Mouse (Mus musculus) liver, embryonic 12.5 days (tissue): ENCODE results near the gene March9. TPM values are rescaled to one million over a fixed set of nuclear protein-coding genes. Genes with fewer than 3 reads are reported as not detected.

ENCODE experiments used
- polyA plus RNA-seq: library from polyadenylated mRNA; unstranded; fragments of >200 nt; fragmentation: Nextera tagmentation; extraction: Ambion mirVana; gene quantifications from 2 replicates; pipeline ENCODE4 v1.2.1, GENCODE M21; 2016

Gene March9
- polyA plus RNA-seq, 1 experiment from 2014 or later: 0.06 TPM

Other genes with a start within 250 kb of the March9 start
- gene Atp23, start 158.8 kb downstream of the March9 start, polyA plus RNA-seq: 13.9 and 14.4 TPM in 2 replicates
- gene Ctdsp2, start 81.5 kb downstream of the March9 start, polyA plus RNA-seq: 22.2 and 24.0 TPM in 2 replicates
- gene Avil, start 59.5 kb downstream of the March9 start, polyA plus RNA-seq: 0.18 and 0.19 TPM in 2 replicates
- gene Tsfm, start 29.3 kb downstream of the March9 start, polyA plus RNA-seq: 72.3 and 75.5 TPM in 2 replicates
- gene Mettl1, start 18.8 kb downstream of the March9 start, polyA plus RNA-seq: 33.6 and 35.6 TPM in 2 replicates
- gene Eef1akmt3, start 18.7 kb downstream of the March9 start, polyA plus RNA-seq: 0.13 and 0.29 TPM in 2 replicates
- gene Cyp27b1, start 11.9 kb downstream of the March9 start, polyA plus RNA-seq: 0.05 and 0.10 TPM in 2 replicates
- gene Cdk4, start 3.4 kb upstream of the March9 start, polyA plus RNA-seq: 766 and 777 TPM in 2 replicates
- gene Tspan31, start 10.1 kb upstream of the March9 start, polyA plus RNA-seq: 75.2 and 81.9 TPM in 2 replicates
- 0.92 and 1.6 TPM in 2 replicates for gene Agap2, start 15.1 kb upstream of the March9 start, polyA plus RNA-seq
- gene Os9, start 60.9 kb upstream of the March9 start, polyA plus RNA-seq: 49.5 and 51.4 TPM in 2 replicates
- gene B4galnt1, start 105.0 kb upstream of the March9 start, polyA plus RNA-seq: 12.6 TPM in 2 replicates
- 3.0 and 3.6 TPM in 2 replicates for gene Slc26a10, start 120.5 kb upstream of the March9 start, polyA plus RNA-seq
- 14.3 and 17.4 TPM in 2 replicates for gene Arhgef25, start 129.9 kb upstream of the March9 start, polyA plus RNA-seq
- gene Dtx3, start 135.5 kb upstream of the March9 start, polyA plus RNA-seq: 33.2 and 36.9 TPM in 2 replicates
- 44.7 and 50.0 TPM in 2 replicates for gene Pip4k2c, start 151.4 kb upstream of the March9 start, polyA plus RNA-seq
- 0.08 and 0.12 TPM in 2 replicates for gene Kif5a, start 203.2 kb upstream of the March9 start, polyA plus RNA-seq
- gene Dctn2, start 206.2 kb upstream of the March9 start, polyA plus RNA-seq: 95.5 and 96.1 TPM in 2 replicates
- 8.5 and 9.8 TPM in 2 replicates for gene Mbd6, start 228.8 kb upstream of the March9 start, polyA plus RNA-seq